Mouse (Mus musculus): ENCODE data around the gene Fam43b. TPM values are rescaled to one million over a fixed set of nuclear protein-coding genes. Genes with fewer than 3 reads are reported as not detected.

Gene Fam43b
- total RNA-seq, 2 experiments from 2014 or later, result 27.8 to 34.8 TPM

GRCm38 (mm10) chr4:138356551-138356950 is 39.8 kb downstream of the Fam43b start:
- intact Hi-C loops (cut with DNase I), result no loop called here
- no peak for DNase-seq (ENCODE audit: low spot score in 2 of 2)

DNA sequence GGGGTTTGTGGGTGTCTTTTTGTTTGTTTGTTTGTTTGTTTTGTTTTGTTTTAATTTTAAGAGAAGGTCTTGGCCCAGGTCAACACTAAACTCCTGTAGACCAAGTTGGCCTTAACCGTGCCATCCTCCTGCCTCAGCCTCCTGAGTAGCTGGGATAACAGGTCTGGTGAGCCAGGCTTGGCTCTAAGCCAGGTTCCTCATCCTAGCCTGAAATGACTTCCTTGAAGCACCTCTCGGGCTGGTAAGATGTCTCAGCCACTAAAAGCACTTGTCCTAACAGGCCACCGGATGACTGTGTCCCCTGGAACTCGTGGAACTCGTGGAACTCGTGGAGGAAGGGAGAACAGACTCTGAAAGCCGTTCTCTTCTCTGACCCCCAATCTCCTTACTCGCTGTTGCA is 40.2 kb downstream of the Fam43b start:
- intact Hi-C loops (cut with DNase I), result no loop called here
- DNase-seq (ENCODE audit: low spot score in 2 of 2), result no peak

GRCm38 (mm10) chr4:138355496-138355895 is 40.8 kb downstream of the Fam43b start:
- no peak for DNase-seq (ENCODE audit: low spot score in 2 of 2)
- intact Hi-C loops (cut with DNase I), result no loop called here

DNA sequence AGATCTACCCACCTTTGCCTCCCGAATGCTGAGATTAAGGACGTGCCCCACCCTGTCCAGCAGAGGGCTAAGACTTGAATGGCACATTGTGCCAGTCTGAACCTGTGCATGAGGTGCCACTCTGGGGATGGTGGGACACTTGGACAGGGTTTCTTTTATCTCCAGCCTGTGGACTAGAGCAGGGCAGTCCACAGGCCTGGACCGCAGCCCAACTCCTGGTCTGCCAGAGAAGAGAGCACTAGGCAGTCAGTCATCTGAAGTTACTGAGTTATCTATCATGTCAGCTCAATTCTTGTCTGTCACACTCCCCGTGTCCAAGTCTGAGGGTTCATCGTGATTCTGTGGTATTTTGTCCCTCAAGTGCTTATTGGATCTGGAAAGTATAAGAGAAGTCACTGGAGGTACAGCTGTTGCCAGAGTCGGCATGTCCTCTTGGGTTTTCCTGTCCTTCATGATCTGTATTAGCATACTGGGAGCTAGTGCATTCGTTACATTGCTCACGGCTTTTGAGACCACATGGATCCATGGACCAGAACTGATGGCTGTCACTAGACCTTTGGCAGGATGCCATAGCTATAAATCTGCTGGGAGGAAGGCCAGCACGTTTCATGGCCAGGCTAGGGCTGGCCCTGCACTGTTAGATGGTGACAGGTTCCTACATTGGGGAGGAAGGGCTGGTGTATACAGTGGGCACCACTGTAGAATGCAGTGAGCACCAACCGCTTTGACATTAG is 42.7 kb downstream of the Fam43b start:
- intact Hi-C loops (cut with DNase I), result no loop called here
- DNase-seq (ENCODE audit: low spot score in 2 of 2), result no peak

DNA sequence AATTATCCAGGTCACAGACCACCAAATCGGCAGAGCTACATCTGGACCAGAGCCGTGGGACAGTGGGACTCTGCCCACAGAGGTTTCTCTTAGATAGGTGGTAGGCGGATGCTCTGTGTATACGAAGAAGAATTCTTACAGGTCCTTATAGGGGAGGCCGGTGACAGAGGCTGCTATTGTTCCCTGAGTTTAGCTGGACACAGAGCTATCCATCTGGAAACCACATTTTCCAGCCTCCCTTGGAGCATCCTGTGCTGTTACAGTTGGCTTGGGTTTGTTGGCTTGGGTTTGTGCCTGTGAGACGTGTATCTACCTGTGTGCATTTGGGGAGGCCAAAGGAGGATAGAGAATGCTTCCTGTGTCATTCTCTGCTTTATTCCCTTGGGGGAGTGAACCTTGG is 43.6 kb downstream of the Fam43b start:
- intact Hi-C loops (cut with DNase I), result no loop called here
- DNase-seq (ENCODE audit: low spot score in 2 of 2), result no peak

GRCm38 (mm10) chr4:138351821-138352220 is 44.5 kb downstream of the Fam43b start:
- DNase-seq (ENCODE audit: low spot score in 2 of 2), result no peak
- intact Hi-C loops (cut with DNase I), result no loop called here

- no peak for DNase-seq (ENCODE audit: low spot score in 2 of 2)
- intact Hi-C loops (cut with DNase I), result no loop called here
Measured at GRCm38 (mm10) chr4:138348716-138349115, 47.6 kb downstream of the Fam43b start.

GRCm38 (mm10) chr4:138347280-138347679 is 49.0 kb downstream of the Fam43b start:
- intact Hi-C loops (cut with DNase I), result no loop called here
- DNase-seq (ENCODE audit: low spot score in 2 of 2), result no peak

DNA sequence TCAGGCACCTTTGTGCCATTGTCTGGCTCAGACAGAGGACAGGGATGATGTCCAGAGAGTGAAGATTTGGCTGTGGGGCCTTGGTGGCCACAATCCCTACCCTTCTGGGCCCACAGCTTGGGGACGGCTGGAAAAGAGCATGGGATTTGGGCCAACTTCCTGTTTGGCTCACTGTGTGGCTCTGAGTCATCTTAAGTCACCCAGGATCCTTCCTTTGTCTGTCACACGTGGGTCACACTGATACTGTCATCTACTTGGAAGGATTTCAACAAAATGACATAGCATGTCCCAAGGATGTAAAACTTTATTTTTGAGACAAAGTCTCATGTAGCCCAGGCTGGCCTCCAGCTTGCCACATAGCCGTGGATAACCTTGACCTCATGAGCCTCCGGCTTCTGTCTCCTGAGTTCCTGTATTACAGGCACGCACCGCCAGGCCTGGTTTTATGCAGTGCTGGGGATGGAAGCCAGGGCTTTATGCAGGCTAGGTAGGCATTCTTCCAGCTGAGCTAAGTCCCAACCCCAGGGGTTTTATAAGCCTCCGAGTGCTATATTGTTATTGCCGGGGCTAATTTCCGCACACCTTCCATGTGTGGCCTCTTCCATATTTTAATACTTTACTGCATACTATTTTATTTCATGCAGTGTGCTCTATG is 51.3 kb downstream of the Fam43b start:
- intact Hi-C loops (cut with DNase I), result no loop called here
- DNase-seq (ENCODE audit: low spot score in 2 of 2), result no peak

Other genes with a start within 250 kb of the Fam43b start
- 100 to 1,000 TPM; 169 to 180 TPM for gene Hp1bp3, start 180.2 kb downstream of the Fam43b start, total RNA-seq (2021)
- gene Sh2d5, start 146.1 kb downstream of the Fam43b start, total RNA-seq (2021), result 10 to 100 TPM; 60.0 to 68.4 TPM
- 10 to 100 TPM; 23.7 to 25.1 TPM for gene Kif17, start 146.1 kb downstream of the Fam43b start, total RNA-seq (2021)
- gene Ddost, start 91.8 kb downstream of the Fam43b start, total RNA-seq (2021), result 10 to 100 TPM; 94.8 to 96.3 TPM
- gene Pink1, start 70.2 kb downstream of the Fam43b start, total RNA-seq (2021), result 100 to 1,000 TPM; 261 to 283 TPM
- 1 to 10 TPM; 1.7 to 2.1 TPM for gene Cda, start 28.5 kb downstream of the Fam43b start, total RNA-seq (2021)
- 10 to 100 TPM; 61.8 to 61.9 TPM for gene Mul1, start 38.1 kb upstream of the Fam43b start, total RNA-seq (2021)
- 1,000 to 10,000 TPM; 1,251 to 1,365 TPM for gene Camk2n1, start 57.8 kb upstream of the Fam43b start, total RNA-seq (2021)
- 1 to 10 TPM; 4.5 to 7.0 TPM for gene Vwa5b1, start 239.4 kb upstream of the Fam43b start, total RNA-seq (2021)

Data from left cerebral cortex, postnatal 25 days (tissue).